Mouse (Mus musculus): ENCODE data around the gene Csnk1g2. TPM values are rescaled to one million over a fixed set of nuclear protein-coding genes. Genes with fewer than 3 reads are reported as not detected.

The Csnk1g2 gene
- polyA plus RNA-seq, 1 experiment from 2014 or later: 64.6 TPM

DNA sequence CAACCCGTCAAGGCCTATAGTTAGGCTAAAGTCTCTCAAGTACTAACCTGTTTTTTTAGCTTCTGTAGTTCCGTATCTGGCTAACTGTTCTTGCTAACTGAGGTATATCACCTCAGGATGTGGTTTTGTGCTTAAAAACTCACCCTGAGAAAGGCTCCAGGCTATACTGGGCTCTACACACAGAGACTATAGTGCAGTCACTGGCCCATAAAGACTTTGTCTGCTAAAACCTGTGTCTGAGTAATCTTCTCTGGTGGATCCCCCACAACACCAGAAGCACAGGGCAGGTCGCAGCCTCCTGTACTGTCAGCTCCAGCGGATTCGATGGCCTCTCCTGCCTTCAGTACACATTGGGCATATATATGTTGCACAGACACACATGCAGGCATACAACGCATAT lies 59.4 kb downstream of the Csnk1g2 start:
- Histone ChIP-seq H3K27ac (ENCODE audit: low read depth, low read length) (no peak overlapping the region), H3K4me3 (ENCODE audit: low read depth, low read length) (no peak overlapping the region), H3K4me1 (ENCODE audit: control insufficient read depth, insufficient read depth, low read length) (peaks cover 30% of the 10 kb centered on the region), H3K9me3 (replicated peaks; ENCODE audit: control insufficient read depth, low read length) (no peaks in the 10 kb centered on the region), H3K27me3 (ENCODE audit: control insufficient read depth, insufficient read depth, low read length) (no peaks in the 10 kb centered on the region), H3K9ac (ENCODE audit: low read depth, low read length) (no peak overlapping the region), H3K36me3 (ENCODE audit: control insufficient read depth, insufficient read depth, low read length) (peaks cover 7% of the 10 kb centered on the region), H3K4me2 (no peak overlapping the region)
- WGBS (ENCODE audit: insufficient replicate concordance): 92% methylated on average over 6 of the region's 6 CpGs
- ATAC-seq (replicated peaks; ENCODE audit: insufficient number of reproducible peaks, low FRiP score, low TSS enrichment): no peak

DNA sequence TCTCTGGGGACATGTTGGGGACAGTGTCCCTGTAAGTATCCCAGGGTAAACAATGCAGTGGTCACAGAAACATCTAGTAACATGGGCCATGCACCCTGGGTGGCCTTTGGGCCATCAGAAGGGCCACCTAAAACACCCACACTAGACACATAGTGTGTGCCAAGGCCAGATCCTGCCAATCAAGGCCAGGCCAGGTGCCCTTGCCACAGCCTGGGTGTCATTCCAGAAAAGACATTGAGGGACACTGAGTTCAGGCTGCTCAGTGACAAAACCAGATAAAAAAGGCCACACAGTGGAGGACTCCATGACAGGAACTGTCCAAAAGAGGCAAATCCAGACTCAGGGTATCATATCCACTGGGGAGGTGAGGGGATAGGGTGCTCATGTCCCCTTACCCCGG lies 61.0 kb downstream of the Csnk1g2 start:
- Histone ChIP-seq H3K9ac (ENCODE audit: low read depth, low read length) (no peak overlapping the region), H3K27ac (ENCODE audit: low read depth, low read length) (0 out of 2 replicates have a peak overlapping the region, but pooled peaks have one; percentile 2), H3K4me3 (ENCODE audit: low read depth, low read length) (no peak overlapping the region), H3K9me3 (replicated peaks; ENCODE audit: control insufficient read depth, low read length) (no peaks in the 10 kb centered on the region), H3K4me2 (no peak overlapping the region), H3K27me3 (ENCODE audit: control insufficient read depth, insufficient read depth, low read length) (no peaks in the 10 kb centered on the region), H3K36me3 (ENCODE audit: control insufficient read depth, insufficient read depth, low read length) (peaks cover 7% of the 10 kb centered on the region), H3K4me1 (ENCODE audit: control insufficient read depth, insufficient read depth, low read length) (peaks cover 15% of the 10 kb centered on the region)
- ATAC-seq (replicated peaks; ENCODE audit: insufficient number of reproducible peaks, low FRiP score, low TSS enrichment): no peak
- 86% methylated on average over 1 of the region's 1 CpGs for WGBS (ENCODE audit: insufficient replicate concordance)

DNA sequence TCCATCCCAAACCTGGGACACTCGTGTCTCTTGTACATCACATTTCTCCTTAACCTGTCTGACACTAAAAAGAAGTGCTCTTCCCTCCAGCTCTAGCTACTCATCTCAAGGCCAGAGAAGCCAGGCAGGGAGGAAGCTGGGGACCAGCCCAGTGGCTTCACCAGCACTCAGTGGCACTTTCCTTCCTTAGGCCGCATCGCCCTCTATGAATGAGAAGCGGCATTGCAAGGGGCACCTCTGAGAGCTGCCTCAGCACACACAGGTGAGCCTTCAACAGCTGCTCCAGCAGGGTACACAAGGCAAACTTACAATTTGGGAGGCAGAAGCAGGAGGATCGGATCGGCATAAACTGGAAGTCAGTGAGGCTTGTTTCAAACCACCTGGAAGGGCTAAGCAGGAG lies 61.6 kb downstream of the Csnk1g2 start:
- no peaks in the 10 kb centered on the region for H3K9me3 ChIP-seq (replicated peaks; ENCODE audit: control insufficient read depth, low read length)
- WGBS (ENCODE audit: insufficient replicate concordance): 54% methylated on average over 6 of the region's 6 CpGs
- no peaks in the 10 kb centered on the region for H3K27me3 ChIP-seq (ENCODE audit: control insufficient read depth, insufficient read depth, low read length)
- ATAC-seq (replicated peaks; ENCODE audit: insufficient number of reproducible peaks, low FRiP score, low TSS enrichment): no peak
- H3K4me3 ChIP-seq (ENCODE audit: low read depth, low read length): no peak overlapping the region
- peaks cover 8% of the 10 kb centered on the region for H3K36me3 ChIP-seq (ENCODE audit: control insufficient read depth, insufficient read depth, low read length)
- peaks cover 9% of the 10 kb centered on the region for H3K4me1 ChIP-seq (ENCODE audit: control insufficient read depth, insufficient read depth, low read length)
- no peak overlapping the region for H3K9ac ChIP-seq (ENCODE audit: low read depth, low read length)
- H3K4me2 ChIP-seq: no peak overlapping the region
- H3K27ac ChIP-seq (ENCODE audit: low read depth, low read length): no peak overlapping the region

DNA sequence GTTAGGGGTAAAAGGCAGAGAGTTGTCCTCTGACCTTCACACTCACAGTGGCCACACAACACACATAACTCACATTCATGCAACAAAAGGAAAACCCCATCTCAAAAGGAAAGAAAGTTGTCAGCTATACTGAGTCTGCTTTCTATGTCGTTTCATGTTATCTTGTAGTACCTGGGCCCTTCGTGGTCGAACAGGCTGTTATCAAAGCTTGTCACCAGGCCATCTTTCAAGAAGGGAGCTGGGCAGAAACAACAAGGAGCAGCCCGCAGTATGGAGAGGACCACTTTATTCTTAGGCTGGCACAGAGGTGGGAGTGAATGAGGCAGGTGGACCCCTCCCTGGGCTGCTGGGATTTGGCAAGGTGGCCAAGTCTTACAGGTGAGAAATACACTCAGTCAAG lies 62.3 kb downstream of the Csnk1g2 start:
- Histone ChIP-seq H3K9ac (ENCODE audit: low read depth, low read length) (no peak overlapping the region), H3K4me2 (no peak overlapping the region), H3K36me3 (ENCODE audit: control insufficient read depth, insufficient read depth, low read length) (peaks cover 14% of the 10 kb centered on the region), H3K4me3 (ENCODE audit: low read depth, low read length) (no peak overlapping the region), H3K27ac (ENCODE audit: low read depth, low read length) (peak overlapping the region; percentile 60; the same call in 1 of the 2 replicates), H3K27me3 (ENCODE audit: control insufficient read depth, insufficient read depth, low read length) (no peaks in the 10 kb centered on the region), H3K9me3 (replicated peaks; ENCODE audit: control insufficient read depth, low read length) (no peaks in the 10 kb centered on the region), H3K4me1 (ENCODE audit: control insufficient read depth, insufficient read depth, low read length) (peaks cover 1% of the 10 kb centered on the region)
- no peak for ATAC-seq (replicated peaks; ENCODE audit: insufficient number of reproducible peaks, low FRiP score, low TSS enrichment)
- 40% methylated on average over 4 of the region's 4 CpGs for WGBS (ENCODE audit: insufficient replicate concordance)

DNA sequence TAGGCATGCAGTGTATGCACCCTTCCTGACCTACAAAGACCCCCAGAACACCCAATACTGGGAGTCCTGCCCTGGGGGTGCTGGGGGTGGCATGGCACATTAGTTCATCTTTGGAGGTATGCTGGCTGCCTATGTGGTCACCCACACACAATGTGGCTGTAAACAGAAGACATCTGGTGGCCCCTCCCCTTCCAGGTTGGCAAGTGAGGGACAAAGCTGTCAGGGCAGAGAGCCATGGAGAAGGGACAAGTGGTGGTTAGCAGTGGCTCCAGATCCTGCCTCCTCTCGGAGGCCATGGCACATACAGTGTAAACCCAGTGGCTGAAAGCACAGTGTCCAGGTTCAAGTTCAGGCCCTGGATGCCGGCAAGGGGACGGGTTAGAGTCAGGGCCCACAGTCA lies 64.0 kb downstream of the Csnk1g2 start:
- WGBS (ENCODE audit: insufficient replicate concordance): 92% methylated on average over 3 of the region's 3 CpGs
- H3K4me2 ChIP-seq: no peak overlapping the region
- H3K27me3 ChIP-seq (ENCODE audit: control insufficient read depth, insufficient read depth, low read length): no peaks in the 10 kb centered on the region
- no peaks in the 10 kb centered on the region for H3K4me1 ChIP-seq (ENCODE audit: control insufficient read depth, insufficient read depth, low read length)
- H3K36me3 ChIP-seq (ENCODE audit: control insufficient read depth, insufficient read depth, low read length): peaks cover 20% of the 10 kb centered on the region
- no peak overlapping the region for H3K9ac ChIP-seq (ENCODE audit: low read depth, low read length)
- H3K27ac ChIP-seq (ENCODE audit: low read depth, low read length): no peak overlapping the region
- H3K9me3 ChIP-seq (replicated peaks; ENCODE audit: control insufficient read depth, low read length): no peaks in the 10 kb centered on the region
- no peak overlapping the region for H3K4me3 ChIP-seq (ENCODE audit: low read depth, low read length)
- no peak for ATAC-seq (replicated peaks; ENCODE audit: insufficient number of reproducible peaks, low FRiP score, low TSS enrichment)

DNA sequence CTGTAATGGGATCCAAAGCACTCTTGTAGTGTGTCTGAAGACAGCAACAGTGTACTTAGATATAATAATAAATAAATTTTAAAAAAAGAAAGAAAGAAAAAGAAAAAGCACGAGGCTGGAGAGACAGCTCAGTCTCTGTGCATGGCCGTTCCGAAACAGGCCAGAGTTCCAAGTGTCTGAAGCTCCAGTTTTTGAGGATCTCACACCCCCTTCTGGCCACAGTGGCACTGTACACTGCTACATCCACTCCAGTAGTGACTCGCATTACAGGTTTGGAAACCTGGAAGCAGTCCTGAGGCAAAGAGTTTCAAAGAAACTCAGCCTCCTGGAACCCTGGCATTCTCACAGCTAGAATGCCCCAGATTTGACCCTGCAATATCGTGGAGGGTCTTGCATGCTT lies 65.2 kb downstream of the Csnk1g2 start:
- peaks cover 20% of the 10 kb centered on the region for H3K36me3 ChIP-seq (ENCODE audit: control insufficient read depth, insufficient read depth, low read length)
- H3K4me2 ChIP-seq: no peak overlapping the region
- H3K4me3 ChIP-seq (ENCODE audit: low read depth, low read length): no peak overlapping the region
- H3K27me3 ChIP-seq (ENCODE audit: control insufficient read depth, insufficient read depth, low read length): no peaks in the 10 kb centered on the region
- ATAC-seq (replicated peaks; ENCODE audit: insufficient number of reproducible peaks, low FRiP score, low TSS enrichment): no peak
- H3K9me3 ChIP-seq (replicated peaks; ENCODE audit: control insufficient read depth, low read length): no peaks in the 10 kb centered on the region
- no peak overlapping the region for H3K27ac ChIP-seq (ENCODE audit: low read depth, low read length)
- H3K9ac ChIP-seq (ENCODE audit: low read depth, low read length): no peak overlapping the region
- no peaks in the 10 kb centered on the region for H3K4me1 ChIP-seq (ENCODE audit: control insufficient read depth, insufficient read depth, low read length)
- WGBS (ENCODE audit: insufficient replicate concordance): 47% methylated on average over 5 of the region's 5 CpGs

Small RNA genes within 50 kb of the gene (microRNA-seq; reads per million reads assigned to microRNA genes)
- gene Mir6912 (ENCODE audit: borderline number of aligned reads): 0.20 reads per million

Other genes starting within 250 kb of the Csnk1g2 start
- gene Mex3d, start 235.2 kb upstream of the Csnk1g2 start, polyA plus RNA-seq (2014; fragmentation: Nextera tagmentation; extraction: Ambion mirVana): 4.0 and 6.4 TPM in 2 replicates
- 151 and 171 TPM in 2 replicates for gene Mbd3, start 223.3 kb upstream of the Csnk1g2 start, polyA plus RNA-seq (2014; fragmentation: Nextera tagmentation; extraction: Ambion mirVana)
- 1,161 and 1,177 TPM in 2 replicates for gene Uqcr11, start 216.0 kb upstream of the Csnk1g2 start, polyA plus RNA-seq (2014; fragmentation: Nextera tagmentation; extraction: Ambion mirVana)
- gene Tcf3, start 189.2 kb upstream of the Csnk1g2 start, polyA plus RNA-seq (2014; fragmentation: Nextera tagmentation; extraction: Ambion mirVana): 66.1 and 69.8 TPM in 2 replicates
- gene Onecut3, start 128.0 kb upstream of the Csnk1g2 start, polyA plus RNA-seq (2014; fragmentation: Nextera tagmentation; extraction: Ambion mirVana): 0.04 TPM in 1 of 2 replicates, not detected in the other
- gene Atp8b3, start 83.7 kb upstream of the Csnk1g2 start, polyA plus RNA-seq (2014; fragmentation: Nextera tagmentation; extraction: Ambion mirVana): 0.09 TPM in 1 of 2 replicates, not detected in the other
- 18.0 and 18.1 TPM in 2 replicates for gene Rexo1, start 61.3 kb upstream of the Csnk1g2 start, polyA plus RNA-seq (2014; fragmentation: Nextera tagmentation; extraction: Ambion mirVana)
- gene Klf16, start 45.5 kb upstream of the Csnk1g2 start, polyA plus RNA-seq (2014; fragmentation: Nextera tagmentation; extraction: Ambion mirVana): 4.9 and 5.5 TPM in 2 replicates
- gene Abhd17a, start 32.5 kb upstream of the Csnk1g2 start, polyA plus RNA-seq (2014; fragmentation: Nextera tagmentation; extraction: Ambion mirVana): 94.3 and 100 TPM in 2 replicates
- 76.9 and 78.1 TPM in 2 replicates for gene Scamp4, start 20.0 kb upstream of the Csnk1g2 start, polyA plus RNA-seq (2014; fragmentation: Nextera tagmentation; extraction: Ambion mirVana)
- 6.2 and 6.6 TPM in 2 replicates for gene Adat3, start 20.0 kb upstream of the Csnk1g2 start, polyA plus RNA-seq (2014; fragmentation: Nextera tagmentation; extraction: Ambion mirVana)
- gene Gm49322, start 16.8 kb upstream of the Csnk1g2 start, polyA plus RNA-seq (2014; fragmentation: Nextera tagmentation; extraction: Ambion mirVana): 0.83 and 0.84 TPM in 2 replicates
- 37.6 and 47.0 TPM in 2 replicates for gene Btbd2, start 34.2 kb downstream of the Csnk1g2 start, polyA plus RNA-seq (2014; fragmentation: Nextera tagmentation; extraction: Ambion mirVana)
- 62.1 and 68.8 TPM in 2 replicates for gene Mknk2, start 55.3 kb downstream of the Csnk1g2 start, polyA plus RNA-seq (2014; fragmentation: Nextera tagmentation; extraction: Ambion mirVana)
- gene Mob3a, start 79.1 kb downstream of the Csnk1g2 start, polyA plus RNA-seq (2014; fragmentation: Nextera tagmentation; extraction: Ambion mirVana): 38.9 and 39.0 TPM in 2 replicates
- gene Izumo4, start 79.3 kb downstream of the Csnk1g2 start, polyA plus RNA-seq (2014; fragmentation: Nextera tagmentation; extraction: Ambion mirVana): 8.2 and 8.5 TPM in 2 replicates
- gene Ap3d1, start 119.4 kb downstream of the Csnk1g2 start, polyA plus RNA-seq (2014; fragmentation: Nextera tagmentation; extraction: Ambion mirVana): 51.5 and 59.3 TPM in 2 replicates
- gene Dot1l, start 132.4 kb downstream of the Csnk1g2 start, polyA plus RNA-seq (2014; fragmentation: Nextera tagmentation; extraction: Ambion mirVana): 23.1 and 27.3 TPM in 2 replicates
- 68.6 and 68.7 TPM in 2 replicates for gene Sf3a2, start 175.4 kb downstream of the Csnk1g2 start, polyA plus RNA-seq (2014; fragmentation: Nextera tagmentation; extraction: Ambion mirVana)
- 89.0 and 97.7 TPM in 2 replicates for gene Plekhj1, start 175.8 kb downstream of the Csnk1g2 start, polyA plus RNA-seq (2014; fragmentation: Nextera tagmentation; extraction: Ambion mirVana)
- gene Amh, start 182.4 kb downstream of the Csnk1g2 start, polyA plus RNA-seq (2014; fragmentation: Nextera tagmentation; extraction: Ambion mirVana): 0.11 TPM in 1 of 2 replicates, not detected in the other
- gene Jsrp1, start 190.7 kb downstream of the Csnk1g2 start, polyA plus RNA-seq (2014; fragmentation: Nextera tagmentation; extraction: Ambion mirVana): 8.0 and 10.0 TPM in 2 replicates
- 1,894 and 1,935 TPM in 2 replicates for gene Oaz1, start 203.8 kb downstream of the Csnk1g2 start, polyA plus RNA-seq (2014; fragmentation: Nextera tagmentation; extraction: Ambion mirVana)
- 0.14 TPM in 1 of 2 replicates, not detected in the other for gene Lingo3, start 221.2 kb downstream of the Csnk1g2 start, polyA plus RNA-seq (2014; fragmentation: Nextera tagmentation; extraction: Ambion mirVana)
- 201 and 218 TPM in 2 replicates for gene Lsm7, start 232.4 kb downstream of the Csnk1g2 start, polyA plus RNA-seq (2014; fragmentation: Nextera tagmentation; extraction: Ambion mirVana)
- gene Sppl2b, start 232.4 kb downstream of the Csnk1g2 start, polyA plus RNA-seq (2014; fragmentation: Nextera tagmentation; extraction: Ambion mirVana): 22.9 and 26.3 TPM in 2 replicates
- gene Tmprss9, start 249.0 kb downstream of the Csnk1g2 start, polyA plus RNA-seq (2014; fragmentation: Nextera tagmentation; extraction: Ambion mirVana): not detected in 2 replicates